Mouse (Mus musculus) mesoderm, embryonic 11.5 days (tissue): ENCODE measurements at regions not wholly inside any gene's neighbourhood (a gene's known extent, or its start where the extent isn't known, plus 50 kb on each side); places are given as distances from the start of the nearest gene placed in this dataset.
"Not testable (repeated sequence)": the region's sequence is repeated elsewhere in the genome, so short reads cannot be mapped to it uniquely, and the experiment has no call there.

Source experiments
- DNase-seq: peaks from one replicate; pipeline ENCODE4 v3.0.0-alpha.2; 2012; ENCODE audit warnings: low read depth, low spot score

- DNase-seq = not testable (repeated sequence)
Observed at GRCm38 (mm10) chr12:29367741-29368106, 160.5 kb upstream of the Myt1l start.

- DNase-seq = peak; percentile 67
Observed at GRCm38 (mm10) chr12:29368107-29368819, 159.9 kb upstream of the Myt1l start.

GRCm38 (mm10) chr12:29368820-29369175, 159.4 kb upstream of the Myt1l start:
- DNase-seq = no peak

GRCm38 (mm10) chr12:29391756-29392155, 136.4 kb upstream of the Myt1l start:
- no peak for DNase-seq

- DNase-seq = no peak
Observed at GRCm38 (mm10) chr12:29394271-29394670, 133.9 kb upstream of the Myt1l start.

GRCm38 (mm10) chr12:29394881-29395280, 133.3 kb upstream of the Myt1l start:
- peak; percentile 12 for DNase-seq

- no peak for DNase-seq
Observed at GRCm38 (mm10) chr12:29395401-29395982, 132.7 kb upstream of the Myt1l start.

GRCm38 (mm10) chr12:29404434-29404833, 123.8 kb upstream of the Myt1l start:
- no peak for DNase-seq

GRCm38 (mm10) chr12:29409336-29410055, 118.7 kb upstream of the Myt1l start:
- no peak for DNase-seq

GRCm38 (mm10) chr12:29433936-29434335, 94.2 kb upstream of the Myt1l start:
- DNase-seq = no peak

GRCm38 (mm10) chr12:29439343-29440019, 88.7 kb upstream of the Myt1l start:
- no peak for DNase-seq

GRCm38 (mm10) chr12:29465201-29465600, 63.0 kb upstream of the Myt1l start:
- DNase-seq = peak; percentile 82
